Mouse (Mus musculus): ENCODE measurements at regions not wholly inside any gene's neighbourhood (a gene's known extent, or its start where the extent isn't known, plus 50 kb on each side); places are given as distances from the start of the nearest gene placed in this dataset.

- ATAC-seq (replicated peaks; ENCODE audit: low FRiP score, poor library complexity, severe bottlenecking): no peak
These were observed 319.3 kb downstream of the Insc start for GRCm38 (mm10) chr7:115062817-115063216.

GRCm38 (mm10) chr7:115067641-115068040 is 324.1 kb downstream of the Insc start:
- no peak for ATAC-seq (replicated peaks; ENCODE audit: low FRiP score, poor library complexity, severe bottlenecking)

DNA sequence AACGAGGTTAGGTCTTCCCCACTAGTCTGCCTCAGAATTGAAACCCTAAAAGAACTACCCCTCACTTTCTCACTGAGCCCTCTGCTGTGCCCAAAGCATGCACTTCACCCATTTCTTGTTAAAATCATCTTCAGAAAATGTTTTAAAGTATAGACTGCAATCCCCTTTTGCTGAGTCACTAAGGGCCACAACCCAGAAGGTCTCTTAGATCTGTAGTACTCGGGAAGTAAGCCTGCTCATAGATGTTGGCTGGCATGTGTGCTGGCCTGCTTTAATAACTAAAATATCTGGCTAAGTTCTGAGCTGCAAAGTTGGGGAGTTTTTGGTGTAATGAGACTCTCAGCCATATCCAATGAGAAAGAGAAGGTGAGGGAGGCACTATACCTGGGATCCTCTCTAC is 329.9 kb downstream of the Insc start:
- ATAC-seq (replicated peaks; ENCODE audit: low FRiP score, poor library complexity, severe bottlenecking): no peak

DNA sequence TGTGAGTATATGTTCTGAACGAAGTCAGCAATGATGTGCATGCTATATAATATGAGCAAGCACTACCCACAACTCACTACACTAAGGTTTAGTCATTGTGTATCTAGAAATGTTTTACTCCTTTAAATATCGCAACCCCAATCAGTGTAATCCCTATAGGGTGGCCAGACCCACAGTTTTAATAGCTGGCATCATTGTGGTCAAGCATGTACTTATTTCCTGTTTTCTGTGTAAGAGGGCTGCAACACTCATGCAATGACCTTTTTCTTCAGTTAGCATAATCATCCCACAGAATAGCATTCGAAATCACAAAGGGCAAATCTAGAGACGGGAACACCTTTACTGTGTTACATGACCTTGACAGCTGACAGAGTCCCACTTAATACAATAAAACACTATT is 333.3 kb downstream of the Insc start:
- no peak for ATAC-seq (replicated peaks; ENCODE audit: low FRiP score, poor library complexity, severe bottlenecking)

DNA sequence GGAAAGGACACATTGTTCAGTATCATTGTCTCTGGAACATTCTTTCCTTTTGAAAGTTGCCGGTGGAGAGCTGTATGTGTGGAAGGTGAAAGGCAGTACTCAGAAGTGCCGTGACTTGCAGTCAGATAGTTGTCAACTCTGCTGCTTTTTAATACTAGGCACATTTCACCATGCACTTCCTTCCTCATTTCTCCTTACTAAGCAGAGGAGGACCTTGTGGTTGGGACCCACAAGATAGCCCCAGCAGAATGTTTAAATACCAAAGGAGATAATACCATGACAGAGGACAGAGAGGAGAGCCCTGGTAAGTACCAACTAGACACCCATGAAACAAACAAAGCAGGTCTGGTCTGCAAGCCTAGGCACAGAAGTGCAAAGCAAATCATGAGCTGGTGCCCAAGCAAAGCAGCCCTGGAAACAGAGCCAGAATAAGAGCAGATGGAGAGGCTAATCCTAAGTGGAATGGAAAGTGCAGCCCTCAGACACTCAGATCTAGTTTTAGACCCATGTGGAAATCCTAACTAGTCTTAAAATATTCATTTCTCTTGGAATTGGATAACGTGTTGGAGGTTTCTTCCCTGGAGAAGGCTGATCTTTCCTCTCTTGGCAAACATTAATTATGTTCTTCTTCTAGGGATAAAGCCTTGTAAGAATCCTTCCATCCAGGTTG is 341.4 kb downstream of the Insc start:
- ATAC-seq (replicated peaks; ENCODE audit: low FRiP score, poor library complexity, severe bottlenecking): no peak

DNA sequence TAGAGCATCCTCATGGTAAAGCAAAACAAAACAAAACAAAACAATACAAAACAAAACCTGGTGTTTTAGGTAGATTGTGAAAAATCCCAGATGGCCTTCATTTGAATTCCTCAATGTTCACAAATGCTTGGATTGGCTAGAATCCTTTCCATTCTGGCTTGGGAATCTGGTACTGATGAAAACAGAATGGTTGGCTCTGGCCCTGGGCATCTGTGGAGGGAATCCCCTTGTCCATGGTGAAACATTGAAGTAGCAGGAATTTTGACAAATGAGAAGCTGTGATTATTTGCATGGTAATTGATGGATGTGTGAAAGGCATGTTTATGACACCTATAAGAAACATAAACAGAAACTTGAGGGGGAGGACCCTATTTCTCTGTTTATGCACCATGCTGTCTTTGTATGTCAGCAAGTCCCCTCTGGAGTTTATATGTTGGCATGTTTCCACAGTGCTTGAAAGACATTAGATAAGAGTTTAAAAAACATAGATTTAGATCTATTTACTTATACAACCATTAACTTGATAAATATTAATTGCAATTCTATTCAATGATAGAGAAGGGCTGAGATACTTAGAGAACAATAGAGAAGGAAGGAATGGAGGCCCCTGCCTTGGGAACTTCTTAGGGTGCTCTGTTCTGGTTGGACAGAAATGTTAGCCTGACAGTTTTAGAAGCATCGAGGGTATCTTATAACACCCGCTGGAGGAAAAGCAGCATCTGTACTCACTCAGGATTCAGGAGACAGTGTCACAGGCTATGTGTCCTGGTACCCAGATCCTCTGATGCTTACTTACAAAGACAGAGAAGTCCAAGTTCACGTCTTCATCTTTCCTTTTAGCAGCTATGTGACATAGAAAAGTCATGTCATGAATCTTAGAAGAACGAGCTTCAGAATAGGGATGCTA is 343.3 kb downstream of the Insc start:
- ATAC-seq (replicated peaks; ENCODE audit: low FRiP score, poor library complexity, severe bottlenecking): no peak

DNA sequence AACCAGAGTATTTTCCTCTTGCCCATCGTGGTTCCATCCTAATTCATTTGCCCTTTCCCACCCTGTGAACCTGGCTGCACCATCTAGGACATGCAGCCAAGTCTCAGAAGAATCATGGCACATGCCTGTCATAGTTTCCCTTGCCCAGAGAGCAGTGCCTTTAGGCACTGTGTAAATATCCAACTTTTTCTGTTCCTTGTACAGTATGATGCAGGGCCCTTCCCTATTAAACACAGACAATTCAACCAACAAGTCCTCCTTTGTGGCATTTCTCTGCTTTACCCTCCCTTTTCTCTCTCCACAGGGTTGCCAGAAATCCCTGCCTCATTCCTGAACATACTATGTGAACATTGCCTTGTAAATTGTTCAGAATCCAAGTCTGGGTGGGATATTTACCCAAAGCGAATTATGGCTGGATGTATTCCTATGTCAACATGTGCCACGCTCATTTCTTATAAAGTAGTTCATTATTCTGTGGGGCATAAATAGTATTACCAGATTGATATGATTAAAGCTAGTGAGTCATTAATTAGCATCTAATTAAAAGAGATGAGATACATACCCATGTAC is 349.1 kb downstream of the Insc start:
- ATAC-seq (replicated peaks; ENCODE audit: low FRiP score, poor library complexity, severe bottlenecking): no peak

- no peak for ATAC-seq (replicated peaks; ENCODE audit: low FRiP score, poor library complexity, severe bottlenecking)
These were observed 362.5 kb downstream of the Insc start for GRCm38 (mm10) chr7:115106041-115106440.

- ATAC-seq (replicated peaks; ENCODE audit: low FRiP score, poor library complexity, severe bottlenecking): no peak
These were observed 368.8 kb downstream of the Insc start for GRCm38 (mm10) chr7:115112282-115112681.

DNA sequence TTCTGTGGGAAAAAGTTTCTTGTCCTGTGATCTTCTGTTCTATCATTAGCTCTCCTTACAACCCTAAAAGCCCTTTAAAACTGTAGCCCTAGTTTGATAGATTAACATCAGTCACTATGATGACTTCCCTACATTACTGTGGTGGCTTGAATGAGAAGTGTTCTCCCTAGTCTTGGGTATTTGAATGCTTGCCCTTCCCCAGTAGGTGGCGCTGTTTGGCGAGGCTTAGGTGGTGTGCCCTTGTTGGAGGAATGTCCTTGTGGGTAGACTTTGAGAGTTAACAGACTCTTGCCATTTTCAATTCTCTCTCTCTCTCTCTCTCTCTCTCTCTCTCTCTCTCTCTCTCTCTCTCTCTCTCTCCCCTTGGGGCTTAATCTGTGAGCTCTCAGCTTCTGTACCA is 379.8 kb downstream of the Insc start:
- no peak for ATAC-seq (replicated peaks; ENCODE audit: low FRiP score, poor library complexity, severe bottlenecking)

DNA sequence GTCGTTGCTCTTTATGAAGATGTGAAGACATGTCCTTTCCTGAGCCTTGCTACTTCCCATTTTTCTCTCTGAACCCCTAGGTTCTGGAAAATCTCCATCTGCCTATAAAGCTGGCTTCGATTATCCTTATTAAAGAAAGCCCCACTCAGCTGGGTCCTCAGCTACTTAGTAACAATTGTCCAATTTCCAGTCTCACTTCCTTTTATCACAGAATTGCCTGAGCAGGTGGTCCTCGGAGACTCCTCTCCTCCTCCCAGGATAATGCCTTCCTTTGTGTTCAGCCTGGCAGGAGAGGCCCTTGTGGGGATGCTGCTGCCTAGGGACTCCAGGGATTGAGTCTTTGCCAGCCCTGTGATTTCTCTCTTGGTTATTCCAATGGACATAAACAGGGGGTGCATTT is 385.5 kb downstream of the Insc start:
- ATAC-seq (replicated peaks; ENCODE audit: low FRiP score, poor library complexity, severe bottlenecking): no peak

DNA sequence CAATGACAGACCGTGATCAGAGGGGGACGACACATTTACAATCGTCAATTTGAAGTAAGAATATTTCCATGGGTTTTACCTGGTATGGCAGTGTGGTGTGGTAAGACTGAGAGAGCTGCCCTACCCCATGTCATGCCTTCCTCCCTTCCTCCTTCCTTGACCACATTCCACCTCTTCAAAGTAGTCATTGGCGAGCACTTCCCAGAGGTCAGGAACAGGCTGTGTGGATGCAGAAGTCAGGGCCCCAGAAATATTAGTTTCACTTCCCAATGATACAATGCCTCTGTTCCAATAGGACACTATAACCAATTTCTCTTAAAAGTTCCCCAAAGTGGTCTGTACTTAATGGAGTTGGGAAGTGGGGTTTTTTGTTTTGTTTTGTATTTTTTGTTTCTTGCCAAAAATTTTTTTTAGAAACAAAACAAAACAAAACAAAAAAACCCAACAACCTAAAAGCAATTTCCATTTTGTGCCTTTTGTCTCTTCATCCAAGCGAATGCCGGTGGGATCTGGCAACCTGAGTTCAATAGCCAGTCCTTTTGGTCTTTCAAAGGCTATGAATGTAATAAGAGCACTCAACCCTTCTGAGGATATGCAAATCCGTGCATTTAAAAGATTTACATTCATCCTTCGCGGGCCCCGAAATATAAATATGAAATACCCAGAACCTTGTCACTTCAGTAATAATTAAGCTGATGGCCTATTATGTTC is 387.9 kb downstream of the Insc start:
- no peak for ATAC-seq (replicated peaks; ENCODE audit: low FRiP score, poor library complexity, severe bottlenecking)

DNA sequence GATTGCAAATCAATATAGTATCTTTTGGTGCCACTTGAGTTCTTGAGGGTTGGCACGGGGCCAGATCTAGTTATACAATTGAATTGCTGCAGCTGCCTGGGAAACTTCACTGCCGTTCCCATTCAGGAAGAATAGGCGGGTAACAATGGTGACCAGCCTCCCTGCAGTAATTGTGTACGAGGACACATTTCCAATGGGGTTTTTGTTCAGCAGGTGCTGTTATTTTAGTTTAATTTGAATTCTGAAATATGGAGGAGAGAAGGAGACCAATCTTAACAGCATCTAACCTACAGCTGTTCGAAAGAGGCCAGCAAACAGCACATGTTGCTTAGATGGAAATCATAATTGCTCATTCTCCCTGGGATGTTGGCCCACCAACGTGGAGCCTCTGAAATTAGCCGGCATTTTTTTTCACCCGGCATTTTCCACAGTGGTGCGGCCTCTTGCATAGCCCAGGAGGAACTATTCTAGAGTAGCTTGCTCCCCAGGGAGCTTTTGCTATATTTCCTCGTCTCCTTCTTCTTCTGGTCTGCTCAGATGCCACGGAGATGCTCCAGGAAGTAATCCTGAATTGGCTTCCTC is 388.6 kb downstream of the Insc start:
- no peak for ATAC-seq (replicated peaks; ENCODE audit: low FRiP score, poor library complexity, severe bottlenecking)

DNA sequence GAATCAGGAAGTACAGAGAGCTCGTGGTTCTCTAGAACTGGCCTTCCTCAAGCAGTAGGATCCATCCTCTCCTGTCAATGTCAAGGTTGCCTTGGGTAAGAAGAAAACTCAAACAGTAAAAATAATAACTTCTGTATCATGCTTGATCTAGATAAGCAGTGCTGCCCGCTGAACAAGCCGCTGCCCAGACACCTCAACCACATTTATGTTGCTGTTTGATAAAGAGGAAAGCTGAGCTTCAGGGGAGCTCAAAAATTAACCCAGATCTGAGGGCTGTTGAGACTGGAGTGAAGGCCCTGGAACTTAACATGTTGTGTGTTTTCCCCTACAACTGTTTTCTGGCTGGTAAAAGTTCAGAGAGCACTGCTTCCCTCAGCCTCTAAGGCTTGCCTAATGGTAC is 389.1 kb downstream of the Insc start:
- no peak for ATAC-seq (replicated peaks; ENCODE audit: low FRiP score, poor library complexity, severe bottlenecking)

GRCm38 (mm10) chr7:115134926-115135575 is 391.6 kb downstream of the Insc start:
- no peak for ATAC-seq (replicated peaks; ENCODE audit: low FRiP score, poor library complexity, severe bottlenecking)

DNA sequence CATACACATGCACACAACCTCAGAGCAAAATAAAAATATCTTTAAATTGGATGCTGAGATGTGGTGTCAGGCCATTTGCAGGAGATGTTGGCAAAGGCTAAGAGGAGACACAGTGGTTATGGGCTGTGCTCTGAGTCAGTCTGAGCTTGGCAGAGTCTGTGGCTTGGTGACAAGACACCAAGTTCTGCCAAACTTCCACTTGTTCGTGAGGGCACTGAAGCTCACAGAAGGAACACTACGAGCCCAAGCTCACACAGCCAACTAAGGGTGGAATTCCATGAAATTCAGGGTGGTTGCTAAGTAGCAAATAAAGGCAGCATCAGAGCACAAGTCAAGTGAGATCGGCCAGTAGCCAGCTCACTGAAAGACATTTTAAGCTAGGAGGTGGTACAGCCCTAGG is 396.8 kb downstream of the Insc start:
- ATAC-seq (replicated peaks; ENCODE audit: low FRiP score, poor library complexity, severe bottlenecking): no peak

GRCm38 (mm10) chr7:115142163-115142562 is 398.7 kb downstream of the Insc start:
- ATAC-seq (replicated peaks; ENCODE audit: low FRiP score, poor library complexity, severe bottlenecking): no peak

- no peak for ATAC-seq (replicated peaks; ENCODE audit: low FRiP score, poor library complexity, severe bottlenecking)
These were observed 401.5 kb downstream of the Insc start for GRCm38 (mm10) chr7:115144947-115145346.

DNA sequence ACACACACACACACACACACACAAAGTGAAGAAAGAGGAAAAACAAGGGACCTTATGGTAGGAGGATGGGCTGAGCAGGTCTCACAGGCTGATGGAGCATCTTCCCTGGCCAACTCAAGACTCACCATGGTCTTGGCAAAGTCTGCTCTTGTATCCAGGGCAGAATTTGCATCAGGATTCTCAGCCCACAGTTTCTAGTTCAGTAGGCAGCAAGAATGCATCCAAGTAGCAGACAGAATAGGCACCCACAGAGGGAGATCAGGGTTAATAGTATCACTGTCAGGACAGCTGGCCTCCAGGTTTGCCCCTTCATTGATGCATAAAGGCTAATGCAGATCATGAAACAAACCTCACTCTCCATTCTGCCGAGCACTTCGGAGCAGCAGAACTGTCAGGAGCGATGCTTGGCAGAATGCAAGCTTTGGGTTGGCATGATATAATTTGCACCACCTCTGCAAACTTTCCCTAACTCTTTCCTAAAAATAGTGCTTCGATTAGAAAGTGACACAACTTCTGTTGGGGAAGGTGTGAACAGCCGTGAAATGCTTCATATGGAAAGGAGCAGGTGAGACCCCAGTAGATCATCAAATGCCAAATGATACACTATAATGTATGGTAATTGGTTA is 404.0 kb downstream of the Insc start:
- no peak for ATAC-seq (replicated peaks; ENCODE audit: low FRiP score, poor library complexity, severe bottlenecking)

All from erythroblast, adult 5-6 weeks (primary cell).